Mouse (Mus musculus) olfactory bulb, adult 2 months (tissue): ENCODE measurements around the gene Neurl2.
A peak's percentile ranks its signal among the peaks of the same experiment; 100 is the strongest.

Source experiments
- CTCF ChIP-seq: fragments of 200-500 bp; IDR thresholded peaks from 2 replicates; pipeline ENCODE4 v1.5.1; 2012; ENCODE audit warnings: low read depth, mild to moderate bottlenecking, low read length, moderate library complexity; ENCODE audit not compliant: insufficient read depth
- POLR2A ChIP-seq: fragments of 200-500 bp; IDR thresholded peaks from 2 replicates; pipeline ENCODE4 v1.6.1; 2012; ENCODE audit warnings: mild to moderate bottlenecking, low read depth, low read length, moderate library complexity; ENCODE audit not compliant: insufficient read depth

DNA sequence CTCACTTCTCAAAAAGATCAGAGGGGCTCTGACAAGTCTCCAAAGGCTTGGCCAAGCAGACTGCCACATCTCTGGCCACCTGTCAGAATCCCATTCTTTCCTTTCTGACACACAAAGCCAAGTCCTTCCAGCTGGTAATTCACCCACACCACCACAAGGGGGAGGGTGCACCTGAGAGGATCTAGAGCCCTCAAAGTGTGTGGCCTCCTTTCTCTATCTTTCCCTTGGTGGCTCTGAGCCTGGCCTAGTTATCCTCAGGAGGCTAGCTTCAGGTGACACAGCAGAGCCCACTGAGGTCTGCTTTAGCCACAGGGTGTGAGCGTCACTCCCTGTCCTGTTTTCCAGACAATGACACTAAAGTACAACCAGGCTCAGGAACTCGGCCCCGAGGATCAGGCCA is 40.0 kb downstream of the Neurl2 start:
- TF ChIP-seq POLR2A (no peak), CTCF (peak; percentile 20; the same call in 1 of the 2 replicates)
